Mouse (Mus musculus) heart, postnatal 36 days (tissue): ENCODE results near the gene Plcg2. TPM values are rescaled to one million over a fixed set of nuclear protein-coding genes. Genes with fewer than 3 reads are reported as not detected.

Experiments
- DNase-seq, 2 experiments: peaks; one replicate each; pipeline ENCODE4 v3.0.0; 2021 to 2022
- intact Hi-C: fragments of 180-260 bp; cut with DNase I; formaldehyde crosslinking; loops from one replicate; pipeline ENCODE4 v1.15.1; 2025
- total RNA-seq, 2 experiments: library from RNA; stranded (reverse); gene quantifications; 2 replicates each; pipeline ENCODE4 v1.2.3; 2021

Gene Plcg2
- total RNA-seq, 2 experiments from 2014 or later, result 6.5 to 7.5 TPM

- no peak for DNase-seq
- intact Hi-C loops, result no loop called here
Measured at GRCm38 (mm10) chr8:117542951-117543350, 44.9 kb downstream of the Plcg2 start.

- peak in 1 of 2 experiments; percentile 8 for DNase-seq
- intact Hi-C loops, result no loop called here
Measured at GRCm38 (mm10) chr8:117543789-117544188, 45.7 kb downstream of the Plcg2 start.

- DNase-seq, result no peak
- intact Hi-C loops, result no loop called here
Measured at GRCm38 (mm10) chr8:117545043-117545442, 47.0 kb downstream of the Plcg2 start.

GRCm38 (mm10) chr8:117546386-117546785 is 48.3 kb downstream of the Plcg2 start:
- intact Hi-C loops, result no loop called here
- no peak for DNase-seq

- DNase-seq, result no peak
- intact Hi-C loops, result no loop called here
Measured at GRCm38 (mm10) chr8:117547945-117548344, 49.9 kb downstream of the Plcg2 start.

- no peak for DNase-seq
- intact Hi-C loops, result no loop called here
Measured at GRCm38 (mm10) chr8:117548453-117548852, 50.4 kb downstream of the Plcg2 start.

GRCm38 (mm10) chr8:117550529-117550928 is 52.4 kb downstream of the Plcg2 start:
- intact Hi-C loops, result no loop called here

GRCm38 (mm10) chr8:117561014-117561413 is 62.9 kb downstream of the Plcg2 start:
- intact Hi-C loops, result no loop called here
- DNase-seq, result peak; percentile 21 to 44

More at GRCm38 (mm10) chr8:117550529-117550928, 52.4 kb downstream of the Plcg2 start:
- DNase-seq, result no peak

GRCm38 (mm10) chr8:117561735-117562361 is 63.8 kb downstream of the Plcg2 start:
- intact Hi-C loops, result no loop called here
- DNase-seq, result no peak

- DNase-seq, result no peak
- intact Hi-C loops, result no loop called here
Measured at GRCm38 (mm10) chr8:117562445-117563014, 64.4 kb downstream of the Plcg2 start.

GRCm38 (mm10) chr8:117569409-117569808 is 71.3 kb downstream of the Plcg2 start:
- intact Hi-C loops, result loop anchor here (1.0 to 5.0 kb wide), 4 partner anchors 72 to 463 kb away; partner anchors contain the start of gene Plcg2
- peak; percentile 71 to 80 for DNase-seq

GRCm38 (mm10) chr8:117576291-117576785 is 78.2 kb downstream of the Plcg2 start:
- no peak for DNase-seq
- intact Hi-C loops, result no loop called here

GRCm38 (mm10) chr8:117577059-117577458 is 79.0 kb downstream of the Plcg2 start:
- no peak for DNase-seq
- intact Hi-C loops, result no loop called here

- DNase-seq, result no peak
- intact Hi-C loops, result no loop called here
Measured at GRCm38 (mm10) chr8:117577883-117578282, 79.8 kb downstream of the Plcg2 start.

GRCm38 (mm10) chr8:117578856-117579255 is 80.8 kb downstream of the Plcg2 start:
- DNase-seq, result no peak
- intact Hi-C loops, result no loop called here

- no peak for DNase-seq
- intact Hi-C loops, result no loop called here
Measured at GRCm38 (mm10) chr8:117593862-117594261, 95.8 kb downstream of the Plcg2 start.

GRCm38 (mm10) chr8:117595001-117595400 is 96.9 kb downstream of the Plcg2 start:
- intact Hi-C loops, result no loop called here
- no peak for DNase-seq

GRCm38 (mm10) chr8:117596777-117597176 is 98.7 kb downstream of the Plcg2 start:
- intact Hi-C loops, result no loop called here
- no peak for DNase-seq

GRCm38 (mm10) chr8:117600839-117601238 is 102.7 kb downstream of the Plcg2 start:
- DNase-seq, result peak in 1 of 2 experiments; percentile 5
- intact Hi-C loops, result no loop called here

- intact Hi-C loops, result no loop called here
- DNase-seq, result no peak
Measured at GRCm38 (mm10) chr8:117604101-117604500, 106.0 kb downstream of the Plcg2 start.

GRCm38 (mm10) chr8:117604671-117605070 is 106.6 kb downstream of the Plcg2 start:
- no peak for DNase-seq
- intact Hi-C loops, result no loop called here

GRCm38 (mm10) chr8:117605201-117605600 is 107.1 kb downstream of the Plcg2 start:
- intact Hi-C loops, result no loop called here
- no peak for DNase-seq
